Mouse (Mus musculus): ENCODE data around the gene Rftn1.

Gene Rftn1

GRCm38 (mm10) chr17:50173776-50174175, 16.7 kb downstream of the Rftn1 start:
- DNase-seq (ENCODE audit: inconsistent age in 2 of 2, low spot score in 1 of 2) = no peak

GRCm38 (mm10) chr17:50173368-50173767, 17.1 kb downstream of the Rftn1 start:
- DNase-seq (ENCODE audit: inconsistent age in 2 of 2, low spot score in 1 of 2) = no peak

GRCm38 (mm10) chr17:50172795-50173194, 17.7 kb downstream of the Rftn1 start:
- no peak for DNase-seq (ENCODE audit: inconsistent age in 2 of 2, low spot score in 1 of 2)

- DNase-seq (ENCODE audit: inconsistent age in 2 of 2, low spot score in 1 of 2) = no peak
Measured at GRCm38 (mm10) chr17:50170935-50171545, 19.4 kb downstream of the Rftn1 start.

GRCm38 (mm10) chr17:50169946-50170427, 20.5 kb downstream of the Rftn1 start:
- peak; percentile 49 to 71 for DNase-seq (ENCODE audit: inconsistent age in 2 of 2, low spot score in 1 of 2)

- DNase-seq (ENCODE audit: inconsistent age in 2 of 2, low spot score in 1 of 2) = no peak
Measured at GRCm38 (mm10) chr17:50160904-50161805, 29.3 kb downstream of the Rftn1 start.

- DNase-seq (ENCODE audit: inconsistent age in 2 of 2, low spot score in 1 of 2) = no peak
Measured at GRCm38 (mm10) chr17:50160357-50160756, 30.1 kb downstream of the Rftn1 start.

- no peak for DNase-seq (ENCODE audit: inconsistent age in 2 of 2, low spot score in 1 of 2)
Measured at GRCm38 (mm10) chr17:50159816-50160215, 30.7 kb downstream of the Rftn1 start.

- no peak for DNase-seq (ENCODE audit: inconsistent age in 2 of 2, low spot score in 1 of 2)
Measured at GRCm38 (mm10) chr17:50158565-50158964, 31.9 kb downstream of the Rftn1 start.

- DNase-seq (ENCODE audit: inconsistent age in 2 of 2, low spot score in 1 of 2) = no peak
Measured at GRCm38 (mm10) chr17:50157190-50158150, 33.0 kb downstream of the Rftn1 start.

GRCm38 (mm10) chr17:50152085-50152484, 38.4 kb downstream of the Rftn1 start:
- no peak for DNase-seq (ENCODE audit: inconsistent age in 2 of 2, low spot score in 1 of 2)

- no peak for DNase-seq (ENCODE audit: inconsistent age in 2 of 2, low spot score in 1 of 2)
Measured at GRCm38 (mm10) chr17:50151208-50151723, 39.2 kb downstream of the Rftn1 start.

GRCm38 (mm10) chr17:50150416-50151207, 39.9 kb downstream of the Rftn1 start:
- DNase-seq (ENCODE audit: inconsistent age in 2 of 2, low spot score in 1 of 2) = no peak

- peak in 1 of 2 experiments; percentile 49 for DNase-seq (ENCODE audit: inconsistent age in 2 of 2, low spot score in 1 of 2)
Measured at GRCm38 (mm10) chr17:50149690-50150210, 40.7 kb downstream of the Rftn1 start.

- no peak for DNase-seq (ENCODE audit: inconsistent age in 2 of 2, low spot score in 1 of 2)
Measured at GRCm38 (mm10) chr17:50147831-50148587, 42.5 kb downstream of the Rftn1 start.

GRCm38 (mm10) chr17:50143354-50143753, 47.1 kb downstream of the Rftn1 start:
- DNase-seq (ENCODE audit: inconsistent age in 2 of 2, low spot score in 1 of 2) = no peak

GRCm38 (mm10) chr17:50142553-50142952, 47.9 kb downstream of the Rftn1 start:
- DNase-seq (ENCODE audit: inconsistent age in 2 of 2, low spot score in 1 of 2) = no peak

- no peak for DNase-seq (ENCODE audit: inconsistent age in 2 of 2, low spot score in 1 of 2)
Measured at GRCm38 (mm10) chr17:50142151-50142550, 48.3 kb downstream of the Rftn1 start.

- peak; percentile 60 to 73 for DNase-seq (ENCODE audit: inconsistent age in 2 of 2, low spot score in 1 of 2)
Measured at GRCm38 (mm10) chr17:50136060-50136459, 54.4 kb downstream of the Rftn1 start.

Measured in adrenal gland, adult (tissue).